Mouse (Mus musculus) E14TG2a.4 (cell line): ENCODE results near the gene Ceacam9.

ENCODE experiments used
- CTCF ChIP-seq: conservative IDR thresholded peaks from 2 replicates; pipeline ENCODE4 v1.5.1; 2014; ENCODE audit warnings: low read length
- NANOG ChIP-seq: IDR thresholded peaks from 2 replicates; pipeline ENCODE4 v1.6.1; 2014; ENCODE audit warnings: borderline replicate concordance, low read length, mixed read lengths

- no peak for TF ChIP-seq CTCF
- TF ChIP-seq NANOG, result no peak
These were observed 23.6 kb downstream of the Ceacam9 start for GRCm38 (mm10) chr7:16745373-16745772.
